Mouse (Mus musculus) ovary, postnatal 10 days (tissue): ENCODE measurements at regions not wholly inside any gene's neighbourhood (a gene's known extent, or its start where the extent isn't known, plus 50 kb on each side); places are given as distances from the start of the nearest gene placed in this dataset.

Source experiments
- DNase-seq: peaks from one replicate; pipeline ENCODE4 v3.0.0; 2022; ENCODE audit warnings: low spot score

- no peak for DNase-seq
Measured at GRCm38 (mm10) chr12:25335069-25335468, 238.1 kb upstream of the Id2 start.

- DNase-seq: no peak
Measured at GRCm38 (mm10) chr12:25332384-25333035, 235.6 kb upstream of the Id2 start.

GRCm38 (mm10) chr12:25330004-25330708 is 233.2 kb upstream of the Id2 start:
- DNase-seq: no peak

- DNase-seq: no peak
Measured at GRCm38 (mm10) chr12:25325901-25326300, 229.0 kb upstream of the Id2 start.

- no peak for DNase-seq
Measured at GRCm38 (mm10) chr12:25323171-25323570, 226.2 kb upstream of the Id2 start.

GRCm38 (mm10) chr12:25320262-25320767 is 223.4 kb upstream of the Id2 start:
- no peak for DNase-seq

- no peak for DNase-seq
Measured at GRCm38 (mm10) chr12:25319846-25320245, 222.9 kb upstream of the Id2 start.

GRCm38 (mm10) chr12:25318072-25318671 is 221.2 kb upstream of the Id2 start:
- no peak for DNase-seq

- DNase-seq: no peak
Measured at GRCm38 (mm10) chr12:25315969-25316368, 219.0 kb upstream of the Id2 start.

GRCm38 (mm10) chr12:25313212-25313611 is 216.3 kb upstream of the Id2 start:
- DNase-seq: no peak

GRCm38 (mm10) chr12:25312390-25312789 is 215.4 kb upstream of the Id2 start:
- no peak for DNase-seq

GRCm38 (mm10) chr12:25311728-25312127 is 214.8 kb upstream of the Id2 start:
- DNase-seq: no peak

GRCm38 (mm10) chr12:25310293-25310946 is 213.5 kb upstream of the Id2 start:
- DNase-seq: no peak

- no peak for DNase-seq
Measured at GRCm38 (mm10) chr12:25309234-25309633, 212.3 kb upstream of the Id2 start.

- no peak for DNase-seq
Measured at GRCm38 (mm10) chr12:25305764-25306653, 209.1 kb upstream of the Id2 start.

GRCm38 (mm10) chr12:25304820-25305511 is 208.0 kb upstream of the Id2 start:
- no peak for DNase-seq

GRCm38 (mm10) chr12:25303500-25304050 is 206.6 kb upstream of the Id2 start:
- no peak for DNase-seq

GRCm38 (mm10) chr12:25300804-25301390 is 204.0 kb upstream of the Id2 start:
- no peak for DNase-seq

- DNase-seq: no peak
Measured at GRCm38 (mm10) chr12:25299603-25300471, 202.9 kb upstream of the Id2 start.
